Mouse (Mus musculus) monocyte, adult 59 days (primary cell): Measurements from ENCODE around the gene St7. TPM values are rescaled to one million over a fixed set of nuclear protein-coding genes. Genes with fewer than 3 reads are reported as not detected.

Experiments
- total RNA-seq, 2 experiments: library from RNA; stranded (reverse); gene quantifications; one replicate each; pipeline ENCODE4 v1.2.4; 2023

St7 gene
- 10 to 100 TPM in 1 of 2 experiments, 1 to 10 TPM in 1; 9.0 to 18.3 TPM for total RNA-seq

GRCm38 (mm10) chr6:17692647-17693046, at the start of gene St7:
Gene St7 (plus strand): TSS chr6:17692933.

Other genes starting within 250 kb of the St7 start
- 10 to 100 TPM in 1 of 2 experiments, 1 to 10 TPM in 1; 7.9 to 13.3 TPM for gene Met, start 229.1 kb upstream of the St7 start, total RNA-seq
- 100 to 1,000 TPM; 394 to 420 TPM for gene Capza2, start 56.7 kb upstream of the St7 start, total RNA-seq